Comparison of ENCODE assay signal across 9 mouse cellular contexts in the genomic region with DNA sequence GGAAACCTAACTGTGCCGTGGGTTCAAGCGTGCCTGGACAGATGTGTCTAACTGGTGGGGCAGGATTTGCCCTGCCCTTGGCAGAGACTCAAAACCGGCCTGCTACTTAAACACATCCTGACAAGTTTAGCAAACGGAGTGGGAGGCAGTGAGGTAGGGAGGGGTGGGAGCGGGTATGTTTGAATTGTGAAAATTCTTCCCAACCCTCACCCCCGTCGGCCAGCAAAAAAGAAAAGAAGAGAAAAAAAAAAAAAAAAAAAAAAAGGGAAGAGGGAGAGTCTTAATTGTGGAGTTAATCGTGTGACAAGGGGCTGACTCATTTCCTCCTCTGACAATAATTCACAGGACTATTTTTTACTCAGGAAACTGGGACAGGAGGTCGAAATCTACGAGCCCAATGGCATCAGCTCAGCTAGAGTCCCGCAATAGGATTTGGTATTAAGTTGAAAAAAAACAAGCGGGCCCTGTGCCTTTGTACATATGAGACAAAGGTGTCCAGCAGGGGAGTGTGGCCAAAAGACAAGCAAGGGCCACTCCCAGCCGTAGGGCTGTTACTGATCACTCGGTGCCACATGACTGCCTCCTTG. TPM values are rescaled to one million over a fixed set of nuclear protein-coding genes. Genes with fewer than 3 reads are reported as not detected.
DNase-seq lines count a peak whose midpoint lies in the region; ATAC-seq lines count a peak whose summit lies in the region.
"Had no signal": no experiment of that assay in that cellular context is flagged by ENCODE, and none has a peak within 500 bp of the region (broad histone marks: within the 10 kb centered on the region; RNA-seq: fewer than 3 reads in every experiment).

No protein-coding gene starts in this region.

- no peak overlapping the region for H3K4me3 ChIP-seq in embryonic facial prominence, embryonic 10.5 days
- no peak overlapping the region for H3K4me3 ChIP-seq in intestine, embryonic 15.5 days (replicated peaks)
- peak overlapping the region; percentile 13; the same call in 1 of the 2 replicates for H3K4me3 ChIP-seq in lung, embryonic 15.5 days
- H3K4me3 ChIP-seq: midbrain, embryonic 12.5 days had no signal

- H3K9ac ChIP-seq in intestine, embryonic 15.5 days = 0 out of 2 replicates have a peak overlapping the region, but pooled peaks have one; percentile 18
- peak overlapping the region; percentile 10; the same call in 1 of the 2 replicates for H3K9ac ChIP-seq in lung, embryonic 15.5 days
- H3K9ac ChIP-seq: midbrain, embryonic 12.5 days had no signal

- no peaks in the 10 kb centered on the region for H3K36me3 ChIP-seq in embryonic facial prominence, embryonic 10.5 days (replicated peaks)
- no peaks in the 10 kb centered on the region for H3K36me3 ChIP-seq in intestine, embryonic 15.5 days
- H3K36me3 ChIP-seq in lung, embryonic 15.5 days = no peaks in the 10 kb centered on the region
- H3K36me3 ChIP-seq: midbrain, embryonic 12.5 days had no signal

- intact Hi-C loops in left cerebral cortex, postnatal 4 days (cut with DNase I) = no loop called here

- peaks cover 48% of the 10 kb centered on the region for H3K27me3 ChIP-seq in embryonic facial prominence, embryonic 10.5 days (replicated peaks; ENCODE audit: low read depth, poor library complexity, severe bottlenecking)
- H3K27me3 ChIP-seq in intestine, embryonic 15.5 days (replicated peaks) = no peaks in the 10 kb centered on the region
- H3K27me3 ChIP-seq in lung, embryonic 15.5 days = no peaks in the 10 kb centered on the region

- H3K4me1 ChIP-seq in embryonic facial prominence, embryonic 10.5 days = peaks cover 39% of the 10 kb centered on the region
- H3K4me1 ChIP-seq in intestine, embryonic 15.5 days (replicated peaks) = peaks cover 12% of the 10 kb centered on the region
- H3K4me1 ChIP-seq in lung, embryonic 15.5 days = peaks cover 39% of the 10 kb centered on the region

- ATAC-seq in intestine, embryonic 15.5 days = peak; percentile 62
- peak; percentile 60 for ATAC-seq in lung, embryonic 15.5 days (ENCODE audit: borderline replicate concordance, extremely low read depth, low FRiP score, low TSS enrichment)
- ATAC-seq in erythroid progenitor cell, adult 5-6 weeks (replicated peaks; ENCODE audit: low FRiP score, poor library complexity, severe bottlenecking) = no peak

- peak overlapping the region; percentile 42; the same call in 1 of the 2 replicates for H3K4me2 ChIP-seq in intestine, embryonic 15.5 days (replicated peaks)
- peak overlapping the region; percentile 42 for H3K4me2 ChIP-seq in lung, embryonic 15.5 days
- H3K4me2 ChIP-seq: midbrain, embryonic 12.5 days had no signal

- 39% methylated on average over 14 of the region's 14 CpGs for WGBS in embryonic facial prominence, embryonic 10.5 days
- WGBS in intestine, embryonic 15.5 days = 14% methylated on average over 14 of the region's 14 CpGs
- 6% methylated on average over 14 of the region's 14 CpGs for WGBS in lung, embryonic 15.5 days

- H3K9me3 ChIP-seq in embryonic facial prominence, embryonic 10.5 days = no peaks in the 10 kb centered on the region
- no peaks in the 10 kb centered on the region for H3K9me3 ChIP-seq in intestine, embryonic 15.5 days
- no peaks in the 10 kb centered on the region for H3K9me3 ChIP-seq in lung, embryonic 15.5 days
- H3K9me3 ChIP-seq: midbrain, embryonic 12.5 days had no signal

- peak; percentile 31 for DNase-seq in gastrocnemius, adult 18-20 months (ENCODE audit: low spot score)
- DNase-seq in gastrocnemius, postnatal 4 days (ENCODE audit: low spot score in 2 of 2) = no peak
- no peak for DNase-seq in embryonic facial prominence, embryonic 10.5 days (ENCODE audit: low spot score)
- no peak for DNase-seq in left cerebral cortex, adult 18-20 months (ENCODE audit: low spot score in 2 of 2)
- no peak for DNase-seq in left cerebral cortex, postnatal 4 days

- peak overlapping the region; percentile 67 for H3K27ac ChIP-seq in embryonic facial prominence, embryonic 10.5 days (replicated peaks)
- peak overlapping the region; percentile 37; the same call in 1 of the 2 replicates for H3K27ac ChIP-seq in intestine, embryonic 15.5 days
- H3K27ac ChIP-seq in lung, embryonic 15.5 days = peak overlapping the region; percentile 76
- H3K27ac ChIP-seq: midbrain, embryonic 12.5 days had no signal

RNA-seq across cellular contexts. Expression of gene Hnrnpa3, which starts 46.0 kb away (rescaled TPM):
- total RNA-seq in gastrocnemius, adult 18-20 months (2021) = 100 to 1,000 TPM; 112 to 143 TPM
- total RNA-seq in gastrocnemius, postnatal 4 days (2021) = 100 to 1,000 TPM; 421 to 501 TPM
- 364 and 384 TPM in 2 replicates for polyA plus RNA-seq in embryonic facial prominence, embryonic 10.5 days (2016; fragmentation: Nextera tagmentation; extraction: Ambion mirVana)
- polyA plus RNA-seq in intestine, embryonic 15.5 days (2015; fragmentation: Nextera tagmentation; extraction: Ambion mirVana) = 280 and 299 TPM in 2 replicates
- 378 and 410 TPM in 2 replicates for polyA plus RNA-seq in lung, embryonic 15.5 days (2015; fragmentation: Nextera tagmentation; extraction: Ambion mirVana)
- total RNA-seq in left cerebral cortex, adult 18-20 months (2021) = 100 to 1,000 TPM; 268 to 300 TPM
- 321 and 355 TPM in 2 replicates for total RNA-seq in erythroid progenitor cell, adult 5-6 weeks (2015; ENCODE audit: low replicate concordance)
- total RNA-seq in erythroid progenitor cell, adult 5-6 weeks (2017; ENCODE audit: low replicate concordance) = 329 and 477 TPM in 2 replicates
- 100 to 1,000 TPM; 456 to 465 TPM for total RNA-seq in left cerebral cortex, postnatal 4 days (2021)
